Mouse (Mus musculus): ENCODE results near the gene Itpr2. TPM values are rescaled to one million over a fixed set of nuclear protein-coding genes. Genes with fewer than 3 reads are reported as not detected.

Gene Itpr2
- polyA plus RNA-seq, 1 experiment: 2.6 TPM

GRCm38 (mm10) chr6:146346545-146347195, 155.4 kb downstream of the Itpr2 start:
- no peak for TF ChIP-seq CEBPB (IDR thresholded peaks at IDR 0.05; ENCODE audit: low read depth)
- TF ChIP-seq CTCF (IDR thresholded peaks at IDR 0.05; ENCODE audit: control insufficient read depth, insufficient read depth, insufficient read length): no peak
- TF ChIP-seq MAX (IDR thresholded peaks at IDR 0.05): no peak
- no peak for TF ChIP-seq MYOD1 (IDR thresholded peaks at IDR 0.05; ENCODE audit: control insufficient read depth, insufficient read length, low read depth)
- no peak for TF ChIP-seq MYOG (IDR thresholded peaks at IDR 0.05; ENCODE audit: control insufficient read depth, extremely low read depth, insufficient read length)
- no peak for TF ChIP-seq USF1 (IDR thresholded peaks at IDR 0.05; ENCODE audit: low read depth)
- TF ChIP-seq FOSL1 (IDR thresholded peaks at IDR 0.05; ENCODE audit: insufficient read depth, low read length, poor library complexity, severe bottlenecking): no peak

GRCm38 (mm10) chr6:146344732-146345131, 157.3 kb downstream of the Itpr2 start:
- H3K4me3 ChIP-seq (ENCODE audit: insufficient read depth, poor library complexity, severe bottlenecking): no peak overlapping the region
- H3ac ChIP-seq (ENCODE audit: control insufficient read depth, insufficient read length, low read depth): no peak overlapping the region
- H3K36me3 ChIP-seq (ENCODE audit: control insufficient read depth, insufficient read depth): peaks cover 4% of the 10 kb centered on the region
- no peaks in the 10 kb centered on the region for H3K79me2 ChIP-seq (ENCODE audit: control insufficient read depth, insufficient read depth)
- H3K79me3 ChIP-seq (ENCODE audit: low read depth): no peaks in the 10 kb centered on the region
- H3K27me3 ChIP-seq (ENCODE audit: control insufficient read depth, insufficient read depth, insufficient read length): no peaks in the 10 kb centered on the region
- TF ChIP-seq USF1 (IDR thresholded peaks at IDR 0.05; ENCODE audit: low read depth) (peak; percentile 9), FOSL1 (IDR thresholded peaks at IDR 0.05; ENCODE audit: insufficient read depth, low read length, poor library complexity, severe bottlenecking) (no peak), CTCF (IDR thresholded peaks at IDR 0.05; ENCODE audit: control insufficient read depth, insufficient read depth, insufficient read length) (peak; percentile 22), CEBPB (IDR thresholded peaks at IDR 0.05; ENCODE audit: low read depth) (no peak), MYOG (IDR thresholded peaks at IDR 0.05; ENCODE audit: control insufficient read depth, extremely low read depth, insufficient read length) (no peak), MYOD1 (IDR thresholded peaks at IDR 0.05; ENCODE audit: control insufficient read depth, insufficient read length, low read depth) (no peak)

More at GRCm38 (mm10) chr6:146346545-146347195, 155.4 kb downstream of the Itpr2 start:
- H3K79me2 ChIP-seq (ENCODE audit: control insufficient read depth, insufficient read depth): no peaks in the 10 kb centered on the region
- no peaks in the 10 kb centered on the region for H3K27me3 ChIP-seq (ENCODE audit: control insufficient read depth, insufficient read depth, insufficient read length)
- no peaks in the 10 kb centered on the region for H3K79me3 ChIP-seq (ENCODE audit: low read depth)
- no peak overlapping the region for H3K4me3 ChIP-seq (ENCODE audit: insufficient read depth, poor library complexity, severe bottlenecking)
- peaks cover 10% of the 10 kb centered on the region for H3K36me3 ChIP-seq (ENCODE audit: control insufficient read depth, insufficient read depth)
- H3ac ChIP-seq (ENCODE audit: control insufficient read depth, insufficient read length, low read depth): no peak overlapping the region

GRCm38 (mm10) chr6:146343671-146344384, 158.2 kb downstream of the Itpr2 start:
- Histone ChIP-seq H3K79me2 (ENCODE audit: control insufficient read depth, insufficient read depth) (no peaks in the 10 kb centered on the region), H3K4me3 (ENCODE audit: insufficient read depth, poor library complexity, severe bottlenecking) (no peak overlapping the region), H3ac (ENCODE audit: control insufficient read depth, insufficient read length, low read depth) (no peak overlapping the region), H3K36me3 (ENCODE audit: control insufficient read depth, insufficient read depth) (peaks cover 4% of the 10 kb centered on the region), H3K79me3 (ENCODE audit: low read depth) (no peaks in the 10 kb centered on the region), H3K27me3 (ENCODE audit: control insufficient read depth, insufficient read depth, insufficient read length) (no peaks in the 10 kb centered on the region)
- TF ChIP-seq FOSL1 (IDR thresholded peaks at IDR 0.05; ENCODE audit: insufficient read depth, low read length, poor library complexity, severe bottlenecking) (no peak), MAX (IDR thresholded peaks at IDR 0.05) (no peak), MYOG (IDR thresholded peaks at IDR 0.05; ENCODE audit: control insufficient read depth, extremely low read depth, insufficient read length) (no peak), CEBPB (IDR thresholded peaks at IDR 0.05; ENCODE audit: low read depth) (no peak), MYOD1 (IDR thresholded peaks at IDR 0.05; ENCODE audit: control insufficient read depth, insufficient read length, low read depth) (no peak), USF1 (IDR thresholded peaks at IDR 0.05; ENCODE audit: low read depth) (no peak)

- Histone ChIP-seq H3K79me2 (ENCODE audit: control insufficient read depth, insufficient read depth) (no peaks in the 10 kb centered on the region), H3K4me3 (ENCODE audit: insufficient read depth, poor library complexity, severe bottlenecking) (no peak overlapping the region), H3K36me3 (ENCODE audit: control insufficient read depth, insufficient read depth) (peaks cover 4% of the 10 kb centered on the region), H3K27me3 (ENCODE audit: control insufficient read depth, insufficient read depth, insufficient read length) (no peaks in the 10 kb centered on the region), H3K79me3 (ENCODE audit: low read depth) (no peaks in the 10 kb centered on the region), H3ac (ENCODE audit: control insufficient read depth, insufficient read length, low read depth) (no peak overlapping the region)
- TF ChIP-seq MYOD1 (IDR thresholded peaks at IDR 0.05; ENCODE audit: control insufficient read depth, insufficient read length, low read depth) (no peak), CTCF (IDR thresholded peaks at IDR 0.05; ENCODE audit: control insufficient read depth, insufficient read depth, insufficient read length) (no peak), USF1 (IDR thresholded peaks at IDR 0.05; ENCODE audit: low read depth) (no peak), FOSL1 (IDR thresholded peaks at IDR 0.05; ENCODE audit: insufficient read depth, low read length, poor library complexity, severe bottlenecking) (no peak), MAX (IDR thresholded peaks at IDR 0.05) (no peak), CEBPB (IDR thresholded peaks at IDR 0.05; ENCODE audit: low read depth) (no peak), MYOG (IDR thresholded peaks at IDR 0.05; ENCODE audit: control insufficient read depth, extremely low read depth, insufficient read length) (no peak)
These were observed 159.0 kb downstream of the Itpr2 start for GRCm38 (mm10) chr6:146342995-146343394.

- Histone ChIP-seq H3ac (ENCODE audit: control insufficient read depth, insufficient read length, low read depth) (no peak overlapping the region), H3K27me3 (ENCODE audit: control insufficient read depth, insufficient read depth, insufficient read length) (no peaks in the 10 kb centered on the region), H3K79me3 (ENCODE audit: low read depth) (no peaks in the 10 kb centered on the region), H3K79me2 (ENCODE audit: control insufficient read depth, insufficient read depth) (no peaks in the 10 kb centered on the region), H3K4me3 (ENCODE audit: insufficient read depth, poor library complexity, severe bottlenecking) (no peak overlapping the region), H3K36me3 (ENCODE audit: control insufficient read depth, insufficient read depth) (peaks cover 4% of the 10 kb centered on the region)
- TF ChIP-seq FOSL1 (IDR thresholded peaks at IDR 0.05; ENCODE audit: insufficient read depth, low read length, poor library complexity, severe bottlenecking) (no peak), MYOG (IDR thresholded peaks at IDR 0.05; ENCODE audit: control insufficient read depth, extremely low read depth, insufficient read length) (no peak), CEBPB (IDR thresholded peaks at IDR 0.05; ENCODE audit: low read depth) (no peak), MAX (IDR thresholded peaks at IDR 0.05) (no peak)
These were observed 160.1 kb downstream of the Itpr2 start for GRCm38 (mm10) chr6:146341934-146342333.

All from C2C12 (cell line).